Mouse (Mus musculus) E14TG2a.4 (cell line): ENCODE data around the gene Gp1ba.

Source experiments
- H3K27me3 ChIP-seq: 2 replicates; pipeline ENCODE4 v1.6.1; 2014; ENCODE audit warnings: low read length, control low read depth; ENCODE audit not compliant: insufficient read depth
- H3K36me3 ChIP-seq: 2 replicates; pipeline ENCODE4 v1.6.1; 2014; ENCODE audit warnings: low read length, control low read depth; ENCODE audit not compliant: insufficient read depth
- H3K4me1 ChIP-seq: replicated peaks from 2 replicates; pipeline ENCODE4 v1.6.1; 2014; ENCODE audit warnings: low read depth, low read length, control low read depth
- H3K4me3 ChIP-seq: replicated peaks from 2 replicates; pipeline ENCODE4 v1.5.1; 2014; ENCODE audit warnings: mild to moderate bottlenecking, low read length
- H3K9me3 ChIP-seq: 2 replicates; pipeline ENCODE4 v1.6.1; 2014; ENCODE audit warnings: low read length, control low read depth
- CTCF ChIP-seq: conservative IDR thresholded peaks from 2 replicates; pipeline ENCODE4 v1.5.1; 2014; ENCODE audit warnings: low read length
- NANOG ChIP-seq: IDR thresholded peaks from 2 replicates; pipeline ENCODE4 v1.6.1; 2014; ENCODE audit warnings: borderline replicate concordance, low read length, mixed read lengths
- POU5F1 ChIP-seq: IDR thresholded peaks from 2 replicates; pipeline ENCODE4 v1.6.1; 2014; ENCODE audit warnings: low read length, borderline replicate concordance

The Gp1ba gene

GRCm38 (mm10) chr11:70674501-70674900 lies 35.6 kb downstream of the Gp1ba start:
- Histone ChIP-seq H3K36me3 (peaks cover 32% of the 10 kb centered on the region), H3K9me3 (no peaks in the 10 kb centered on the region), H3K4me3 (no peak overlapping the region), H3K4me1 (peaks cover 59% of the 10 kb centered on the region), H3K27me3 (0 out of 2 replicates have a peak, but pooled peaks cover 3% of the 10 kb centered on the region)
- no peak for TF ChIP-seq POU5F1
- no peak for TF ChIP-seq NANOG
- no peak for TF ChIP-seq CTCF

- TF ChIP-seq NANOG: no peak
- TF ChIP-seq POU5F1: no peak
- TF ChIP-seq CTCF: no peak
- no peak overlapping the region for H3K4me3 ChIP-seq
- H3K27me3 ChIP-seq: peaks cover 9% of the 10 kb centered on the region; the same call in 1 of the 2 replicates
- peaks cover 15% of the 10 kb centered on the region for H3K36me3 ChIP-seq
- H3K9me3 ChIP-seq: no peaks in the 10 kb centered on the region
- H3K4me1 ChIP-seq: peaks cover 63% of the 10 kb centered on the region
These were observed 39.2 kb downstream of the Gp1ba start for GRCm38 (mm10) chr11:70678092-70678491.

GRCm38 (mm10) chr11:70678576-70678975 lies 39.7 kb downstream of the Gp1ba start:
- H3K4me1 ChIP-seq: peaks cover 66% of the 10 kb centered on the region
- H3K4me3 ChIP-seq: no peak overlapping the region
- no peaks in the 10 kb centered on the region for H3K9me3 ChIP-seq
- H3K36me3 ChIP-seq: peaks cover 19% of the 10 kb centered on the region
- no peak for TF ChIP-seq NANOG
- no peak for TF ChIP-seq POU5F1
- TF ChIP-seq CTCF: no peak
- peaks cover 14% of the 10 kb centered on the region; the same call in 1 of the 2 replicates for H3K27me3 ChIP-seq

GRCm38 (mm10) chr11:70679361-70679760 lies 40.4 kb downstream of the Gp1ba start:
- H3K27me3 ChIP-seq: peaks cover 22% of the 10 kb centered on the region
- no peaks in the 10 kb centered on the region for H3K9me3 ChIP-seq
- peaks cover 65% of the 10 kb centered on the region for H3K4me1 ChIP-seq
- TF ChIP-seq NANOG (no peak), CTCF (no peak), POU5F1 (no peak)
- no peak overlapping the region for H3K4me3 ChIP-seq
- H3K36me3 ChIP-seq: peaks cover 26% of the 10 kb centered on the region

GRCm38 (mm10) chr11:70679894-70680293 lies 41.0 kb downstream of the Gp1ba start:
- Histone ChIP-seq H3K4me1 (peaks cover 61% of the 10 kb centered on the region), H3K9me3 (no peaks in the 10 kb centered on the region), H3K36me3 (peaks cover 30% of the 10 kb centered on the region), H3K4me3 (no peak overlapping the region), H3K27me3 (peaks cover 22% of the 10 kb centered on the region)
- TF ChIP-seq NANOG: no peak
- TF ChIP-seq CTCF: no peak
- no peak for TF ChIP-seq POU5F1

- no peak for TF ChIP-seq NANOG
- no peak for TF ChIP-seq POU5F1
- TF ChIP-seq CTCF: no peak
- Histone ChIP-seq H3K4me1 (peaks cover 55% of the 10 kb centered on the region), H3K9me3 (no peaks in the 10 kb centered on the region), H3K4me3 (peak overlapping the region; percentile 66), H3K27me3 (peaks cover 30% of the 10 kb centered on the region), H3K36me3 (peaks cover 34% of the 10 kb centered on the region)
These were observed 42.2 kb downstream of the Gp1ba start for GRCm38 (mm10) chr11:70681170-70681569.

- no peak for TF ChIP-seq NANOG
- TF ChIP-seq CTCF: peak; percentile 47
- peak; percentile 58; the same call in 1 of the 2 replicates for TF ChIP-seq POU5F1
- Histone ChIP-seq H3K4me3 (peak overlapping the region; percentile 66), H3K4me1 (peaks cover 64% of the 10 kb centered on the region), H3K36me3 (peaks cover 34% of the 10 kb centered on the region), H3K9me3 (no peaks in the 10 kb centered on the region), H3K27me3 (peaks cover 35% of the 10 kb centered on the region)
These were observed 43.1 kb downstream of the Gp1ba start for GRCm38 (mm10) chr11:70681897-70682581.

GRCm38 (mm10) chr11:70683640-70684039 lies 44.7 kb downstream of the Gp1ba start:
- Histone ChIP-seq H3K36me3 (peaks cover 34% of the 10 kb centered on the region), H3K4me1 (peaks cover 65% of the 10 kb centered on the region), H3K9me3 (no peaks in the 10 kb centered on the region), H3K4me3 (no peak overlapping the region), H3K27me3 (peaks cover 42% of the 10 kb centered on the region)
- TF ChIP-seq CTCF (no peak), POU5F1 (no peak), NANOG (no peak)

- Histone ChIP-seq H3K27me3 (peaks cover 64% of the 10 kb centered on the region), H3K4me1 (peaks cover 47% of the 10 kb centered on the region), H3K4me3 (peak overlapping the region; percentile 97), H3K36me3 (peaks cover 25% of the 10 kb centered on the region), H3K9me3 (no peaks in the 10 kb centered on the region)
- TF ChIP-seq CTCF: no peak
These were observed 48.1 kb downstream of the Gp1ba start for GRCm38 (mm10) chr11:70686901-70687566.
